Mouse (Mus musculus) neutrophil, adult 83 days (primary cell): ENCODE results near the gene Aoc3. TPM values are rescaled to one million over a fixed set of nuclear protein-coding genes. Genes with fewer than 3 reads are reported as not detected.

ENCODE experiments used
- total RNA-seq, 2 experiments: library from RNA; stranded (reverse); gene quantifications; one replicate each; pipeline ENCODE4 v1.2.4; 2023

Aoc3 gene
- under 1 TPM; 0.13 to 0.18 TPM for total RNA-seq

GRCm38 (mm10) chr11:101330371-101330924 is at the start of gene Aoc3:
Gene Aoc3, plus strand, starts transcription at chr11:101330605.

GRCm38 (mm10) chr11:101302004-101302798 is 28.2 kb upstream of the Aoc3 start, which contains the start of gene Becn1:
Gene Becn1, minus strand, starts transcription at chr11:101302286.

GRCm38 (mm10) chr11:101315665-101316500 is 14.5 kb upstream of the Aoc3 start, which contains the start of gene Psme3:
Gene Psme3, plus strand, starts transcription at chr11:101316213.

GRCm38 (mm10) chr11:101324763-101325162 is 5.6 kb upstream of the Aoc3 start, which contains the start of gene Aoc2:
Gene Aoc2, plus strand, starts transcription at chr11:101325063.

GRCm38 (mm10) chr11:101367326-101367935 is 37.0 kb downstream of the Aoc3 start, which contains the start of gene G6pc:
Gene G6pc, plus strand, starts transcription at chr11:101367561.

Other genes with a start within 250 kb of the Aoc3 start
- 10 to 100 TPM; 13.1 to 15.3 TPM for gene Coasy, start 248.0 kb upstream of the Aoc3 start, total RNA-seq
- 10 to 100 TPM; 44.8 to 49.5 TPM for gene Mlx, start 243.3 kb upstream of the Aoc3 start, total RNA-seq
- 1 to 10 TPM; 6.7 to 8.6 TPM for gene Psmc3ip, start 235.2 kb upstream of the Aoc3 start, total RNA-seq
- 10 to 100 TPM; 29.7 to 32.7 TPM for gene Retreg3, start 210.7 kb upstream of the Aoc3 start, total RNA-seq
- gene Tubg1, start 210.7 kb upstream of the Aoc3 start, total RNA-seq = 10 to 100 TPM; 17.5 to 20.9 TPM
- 1 to 10 TPM; 1.8 to 2.7 TPM for gene Tubg2, start 174.7 kb upstream of the Aoc3 start, total RNA-seq
- gene Cntnap1, start 160.1 kb upstream of the Aoc3 start, total RNA-seq = under 1 TPM; 0.64 to 0.99 TPM
- 1 to 10 TPM; 2.9 to 3.2 TPM for gene Plekhh3, start 159.3 kb upstream of the Aoc3 start, total RNA-seq
- gene Ccr10, start 155.2 kb upstream of the Aoc3 start, total RNA-seq = under 1 TPM; 0.77 to 0.83 TPM
- 10 to 100 TPM; 40.5 to 48.5 TPM for gene Ezh1, start 104.1 kb upstream of the Aoc3 start, total RNA-seq
- gene Ramp2, start 84.6 kb upstream of the Aoc3 start, total RNA-seq = not detected
- gene Vps25, start 76.9 kb upstream of the Aoc3 start, total RNA-seq = 10 to 100 TPM; 59.3 to 60.8 TPM
- 1 to 10 TPM in 1 of 2 experiments, under 1 TPM in 1; 0.93 to 1.4 TPM for gene Wnk4, start 70.0 kb upstream of the Aoc3 start, total RNA-seq
- gene Cntd1, start 51.6 kb upstream of the Aoc3 start, total RNA-seq = 1 to 10 TPM; 1.1 TPM
- 10 to 100 TPM; 28.9 to 32.6 TPM for gene Coa3, start 51.5 kb upstream of the Aoc3 start, total RNA-seq
- gene Becn1, start 28.3 kb upstream of the Aoc3 start, total RNA-seq = 100 to 1,000 TPM; 134 to 148 TPM
- 10 to 100 TPM; 71.5 to 76.8 TPM for gene Psme3, start 14.4 kb upstream of the Aoc3 start, total RNA-seq
- 1 to 10 TPM; 3.7 to 4.9 TPM for gene Aoc2, start 5.5 kb upstream of the Aoc3 start, total RNA-seq
- not detected for gene G6pc, start 37.0 kb downstream of the Aoc3 start, total RNA-seq
- 10 to 100 TPM; 17.1 to 19.2 TPM for gene Aarsd1, start 87.0 kb downstream of the Aoc3 start, total RNA-seq
- gene Gm27029, start 94.2 kb downstream of the Aoc3 start, total RNA-seq = 1 to 10 TPM; 1.6 to 2.0 TPM
- 1 to 10 TPM; 6.6 to 7.7 TPM for gene Rundc1, start 94.5 kb downstream of the Aoc3 start, total RNA-seq
- under 1 TPM; 0.35 to 0.82 TPM for gene Ptges3l, start 94.7 kb downstream of the Aoc3 start, total RNA-seq
- gene Rpl27, start 111.7 kb downstream of the Aoc3 start, total RNA-seq = 10 to 100 TPM; 45.5 to 47.2 TPM
- gene Ifi35, start 117.8 kb downstream of the Aoc3 start, total RNA-seq = 10 to 100 TPM; 16.4 to 21.7 TPM
- under 1 TPM in 1 of 2 experiments, not detected in 1; 0.61 TPM for gene Rnd2, start 134.4 kb downstream of the Aoc3 start, total RNA-seq
- 10 to 100 TPM; 14.6 to 16.3 TPM for gene Vat1, start 135.6 kb downstream of the Aoc3 start, total RNA-seq
- gene Brca1, start 221.3 kb downstream of the Aoc3 start, total RNA-seq = 10 to 100 TPM; 15.4 to 19.1 TPM
- 10 to 100 TPM; 59.5 to 80.0 TPM for gene Nbr1, start 221.5 kb downstream of the Aoc3 start, total RNA-seq